Mouse (Mus musculus) ES-E14 (cell line): ENCODE measurements at regions not wholly inside any gene's neighbourhood (a gene's known extent, or its start where the extent isn't known, plus 50 kb on each side); places are given as distances from the start of the nearest gene placed in this dataset.

Source experiments
- DNase-seq: peaks from one replicate; pipeline ENCODE4 v3.0.0-alpha.2; 2013; ENCODE audit warnings: low read depth, low spot score
- H3K27ac ChIP-seq: 2 replicates; pipeline ENCODE4 v1.5.1; 2012; ENCODE audit warnings: low read depth, mild to moderate bottlenecking, low read length, moderate library complexity, mixed read lengths; ENCODE audit not compliant: poor library complexity, insufficient read depth, severe bottlenecking
- H3K36me3 ChIP-seq: 2 replicates; pipeline ENCODE4 v1.6.1; 2012; ENCODE audit warnings: mild to moderate bottlenecking, low read length, moderate library complexity, mixed read lengths; ENCODE audit not compliant: control insufficient read depth, poor library complexity, insufficient read depth, severe bottlenecking
- H3K4me1 ChIP-seq, 2 experiments: fragments of 150-350 bp in 1 of 2; sonication (generic) in 1 of 2; 2 replicates each; pipeline ENCODE4 v1.6.1; 2012; ENCODE audit warnings: low read length in 2 of 2, mild to moderate bottlenecking in 1 of 2, mixed read lengths in 1 of 2; ENCODE audit not compliant: control insufficient read depth in 2 of 2, insufficient read depth in 2 of 2, poor library complexity in 1 of 2
- H3K4me3 ChIP-seq, 2 experiments: fragments of 150-350 bp in 1 of 2; sonication (generic) in 1 of 2; 2 replicates each; pipeline ENCODE4 v1.5.1; 2012; ENCODE audit warnings: low read length in 2 of 2, low read depth in 1 of 2, mild to moderate bottlenecking in 1 of 2, mixed read lengths in 1 of 2; ENCODE audit not compliant: insufficient read depth in 1 of 2, poor library complexity in 1 of 2, severe bottlenecking in 1 of 2
- H3K9ac ChIP-seq: 2 replicates; pipeline ENCODE4 v1.6.1; 2012; ENCODE audit warnings: low read depth, mild to moderate bottlenecking, low read length, mixed read lengths; ENCODE audit not compliant: poor library complexity, insufficient read depth, severe bottlenecking
- H3K9me3 ChIP-seq: fragments of 150-350 bp; sonication (generic); 2 replicates; pipeline ENCODE4 v1.6.1; 2012; ENCODE audit warnings: low read depth, mild to moderate bottlenecking, low read length; ENCODE audit not compliant: control insufficient read depth, insufficient read depth
- CHD2 ChIP-seq: IDR thresholded peaks from 2 replicates; pipeline ENCODE4 v1.6.1; 2014; ENCODE audit warnings: mild to moderate bottlenecking, low read depth, low read length, inconsistent platforms
- HCFC1 ChIP-seq: IDR thresholded peaks from 2 replicates; pipeline ENCODE4 v1.6.1; 2012; ENCODE audit warnings: low read length, inconsistent platforms, borderline replicate concordance; ENCODE audit not compliant: insufficient read depth
- MAFK ChIP-seq: IDR thresholded peaks from 2 replicates; pipeline ENCODE4 v1.6.1; 2014; ENCODE audit warnings: mild to moderate bottlenecking, low read depth, low read length, inconsistent platforms; ENCODE audit not compliant: insufficient read depth
- ZC3H11A ChIP-seq: IDR thresholded peaks from 2 replicates; pipeline ENCODE4 v1.6.1; 2012; ENCODE audit warnings: low read depth, mild to moderate bottlenecking, inconsistent platforms, low read length, borderline replicate concordance
- ZNF384 ChIP-seq: IDR thresholded peaks from 2 replicates; pipeline ENCODE4 v1.6.1; 2012; ENCODE audit warnings: low read depth, low read length, inconsistent platforms
- in situ Hi-C, 2 experiments: fragments of 600-800 bp; cut with MboI; formaldehyde crosslinking; loops; one replicate each; pipeline ENCODE4 v1.15.1; 2025; ENCODE audit warnings: low sequenced_read_pairs in 2 of 2, inconsistent platforms in 1 of 2; ENCODE audit not compliant: unreplicated experiment in 2 of 2

DNA sequence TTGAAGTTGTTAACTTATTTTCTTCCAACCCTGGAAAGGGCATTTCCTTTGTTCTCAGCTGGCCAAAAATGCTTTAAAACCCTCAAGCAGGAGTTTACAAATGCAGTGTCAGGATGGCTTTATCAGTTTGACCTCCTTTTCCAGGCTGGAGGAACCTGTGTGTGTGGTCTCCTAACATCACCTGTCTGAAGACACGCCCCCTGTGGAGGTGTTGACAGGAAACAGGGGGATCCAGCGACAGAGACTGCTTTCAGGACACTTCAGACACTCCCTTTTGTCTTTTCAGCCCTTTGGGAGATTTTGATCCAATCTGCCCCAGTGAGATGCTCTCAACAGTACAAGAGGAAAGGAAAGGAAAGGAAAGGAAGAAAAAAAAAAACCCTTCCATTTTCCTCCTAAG lies 202.5 kb upstream of the Jade1 start:
- DNase-seq, result no peak
- Histone ChIP-seq H3K4me1 (peaks cover 0 to 3% of the 10 kb centered on the region in 2 experiments; a peak in 1 of 4 replicates), H3K9me3 (no peaks in the 10 kb centered on the region), H3K27ac (no peak overlapping the region), H3K9ac (no peak overlapping the region), H3K36me3 (no peaks in the 10 kb centered on the region), H3K4me3 (no peak overlapping the region)
- no peak for TF ChIP-seq MAFK
- no peak for TF ChIP-seq ZC3H11A
- in situ Hi-C loops, result no loop called here

DNA sequence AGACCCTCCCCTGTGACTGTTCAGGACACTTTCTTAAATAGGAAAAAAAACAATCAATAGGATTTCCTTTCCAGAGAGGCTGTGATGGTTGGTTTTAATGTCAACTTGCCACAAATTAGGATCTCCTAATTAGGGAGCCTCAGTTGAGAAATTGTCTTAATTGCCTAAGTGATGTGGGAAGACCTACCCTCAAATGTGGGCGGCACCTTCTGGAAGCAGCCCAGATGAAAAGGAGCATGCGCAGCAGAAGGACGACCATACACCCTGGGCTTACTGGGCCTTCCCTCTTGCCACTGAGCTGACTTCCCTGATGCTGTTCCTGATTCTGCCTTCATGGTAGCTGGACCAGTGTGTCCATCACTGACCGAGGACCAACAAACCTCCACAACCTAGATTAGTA lies 203.7 kb upstream of the Jade1 start:
- no peak for TF ChIP-seq HCFC1
- TF ChIP-seq ZC3H11A, result no peak

DNA sequence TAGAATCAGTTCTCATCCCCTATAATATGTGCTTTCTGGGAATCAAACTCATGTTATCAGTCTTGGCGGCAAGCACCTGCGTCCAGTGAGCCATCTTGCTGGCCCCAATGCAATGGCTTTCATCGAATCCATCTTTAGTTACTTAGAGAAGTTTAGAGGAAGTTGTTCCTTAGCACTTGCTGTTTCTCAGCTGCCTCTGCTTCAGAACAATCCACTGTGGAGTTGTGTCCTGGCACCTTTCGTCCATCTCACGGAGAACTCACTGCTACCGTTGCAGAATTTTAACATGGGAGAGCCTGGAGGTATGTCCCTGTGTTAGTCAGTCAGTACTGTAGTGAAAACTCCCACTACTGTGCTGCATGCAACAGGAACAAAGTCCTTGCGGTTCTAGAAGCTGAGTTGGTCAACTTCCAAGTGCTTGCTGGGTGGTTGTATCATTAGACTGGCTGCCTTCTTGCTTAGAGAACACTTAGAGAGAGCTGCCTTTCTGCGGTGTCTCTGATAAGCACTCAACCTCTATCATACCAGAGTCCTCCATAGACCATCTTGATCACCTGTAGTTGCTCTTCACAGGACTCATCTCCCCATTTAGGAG lies 204.3 kb upstream of the Jade1 start:
- TF ChIP-seq HCFC1, result no peak
- TF ChIP-seq ZC3H11A, result no peak
- TF ChIP-seq ZNF384, result no peak
- no peak for TF ChIP-seq CHD2
- no peak for TF ChIP-seq MAFK

More for the DNA sequence above, 203.7 kb upstream of the Jade1 start:
- no peak for DNase-seq
- Histone ChIP-seq H3K9me3 (no peaks in the 10 kb centered on the region), H3K36me3 (no peaks in the 10 kb centered on the region), H3K4me1 (peaks cover 5 to 8% of the 10 kb centered on the region in 2 experiments; a peak in 2 of 4 replicates), H3K27ac (no peak overlapping the region), H3K4me3 (no peak overlapping the region), H3K9ac (no peak overlapping the region)
- in situ Hi-C loops, result no loop called here

DNA sequence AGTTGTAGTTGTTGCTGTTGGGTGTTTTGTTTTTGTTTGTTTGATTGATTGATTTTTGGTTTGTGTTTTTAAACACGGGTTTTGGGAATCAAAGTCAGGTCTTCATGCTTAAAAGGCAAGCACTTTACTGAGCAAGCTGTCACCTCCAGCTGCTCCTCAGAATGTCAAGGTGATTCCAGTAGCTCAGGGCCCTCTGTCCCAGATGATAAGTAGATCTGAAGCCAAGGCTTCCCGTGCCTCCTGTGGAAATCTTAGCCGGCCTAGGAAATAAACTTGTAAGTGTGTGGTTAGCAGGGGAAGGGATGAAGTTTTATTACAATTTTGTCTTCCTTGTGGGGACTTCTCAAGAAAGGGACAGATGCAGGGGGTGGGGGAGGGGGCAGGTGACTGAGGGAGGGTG lies 205.2 kb upstream of the Jade1 start:
- no peaks in the 10 kb centered on the region for H3K36me3 ChIP-seq
- H3K4me1 ChIP-seq, result peaks cover 8 to 10% of the 10 kb centered on the region in 2 experiments; a peak in 2 of 4 replicates
- H3K4me3 ChIP-seq, result no peak overlapping the region
- TF ChIP-seq HCFC1, result no peak
- no peak for TF ChIP-seq CHD2
- no peak for TF ChIP-seq MAFK
- no peak for TF ChIP-seq ZNF384
- TF ChIP-seq ZC3H11A, result no peak
- H3K9ac ChIP-seq, result no peak overlapping the region
- no peak for DNase-seq
- in situ Hi-C loops, result no loop called here
- no peak overlapping the region for H3K27ac ChIP-seq
- no peaks in the 10 kb centered on the region for H3K9me3 ChIP-seq

More for the DNA sequence above, 204.3 kb upstream of the Jade1 start:
- Histone ChIP-seq H3K9me3 (no peaks in the 10 kb centered on the region), H3K4me1 (peaks cover 8 to 10% of the 10 kb centered on the region in 2 experiments; a peak in 2 of 4 replicates), H3K27ac (no peak overlapping the region), H3K36me3 (no peaks in the 10 kb centered on the region), H3K4me3 (no peak overlapping the region), H3K9ac (no peak overlapping the region)
- no peak for DNase-seq
- in situ Hi-C loops, result no loop called here

DNA sequence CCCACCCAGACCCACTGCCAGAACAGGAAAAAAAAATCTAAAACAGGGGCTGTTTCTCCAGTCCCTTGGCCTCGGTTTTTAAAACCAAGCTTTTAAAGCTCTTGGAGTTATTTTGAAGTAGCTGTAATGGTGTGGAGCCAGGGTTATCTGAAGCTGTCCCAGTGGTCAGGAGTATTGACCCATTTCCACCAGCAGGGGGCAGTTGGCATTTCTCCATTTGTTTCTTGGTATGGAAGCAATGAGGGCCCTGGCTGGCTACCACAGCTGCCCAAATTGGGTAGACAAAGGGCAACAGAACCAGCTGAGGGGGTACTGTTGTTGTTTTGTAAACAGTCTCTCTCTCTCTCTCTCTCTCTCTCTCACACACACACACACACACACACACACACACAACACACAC lies 206.7 kb upstream of the Jade1 start:
- in situ Hi-C loops, result no loop called here
- H3K9ac ChIP-seq, result no peak overlapping the region
- no peak overlapping the region for H3K4me3 ChIP-seq
- no peaks in the 10 kb centered on the region for H3K9me3 ChIP-seq
- no peak for TF ChIP-seq MAFK
- TF ChIP-seq HCFC1, result no peak
- peak; percentile 69; the same call in 1 of the 2 replicates for TF ChIP-seq ZC3H11A
- TF ChIP-seq ZNF384, result no peak
- no peak for TF ChIP-seq CHD2
- H3K36me3 ChIP-seq, result no peaks in the 10 kb centered on the region
- peak; percentile 47 for DNase-seq
- peaks cover 8 to 10% of the 10 kb centered on the region in 2 experiments; a peak in 2 of 4 replicates for H3K4me1 ChIP-seq
- H3K27ac ChIP-seq, result no peak overlapping the region
